Mouse (Mus musculus): ENCODE measurements around the gene Tmem269. TPM values are rescaled to one million over a fixed set of nuclear protein-coding genes. Genes with fewer than 3 reads are reported as not detected.

The Tmem269 gene
- 0.08 and 0.22 TPM in 2 replicates for polyA plus RNA-seq (2012; rRNA removed)

DNA sequence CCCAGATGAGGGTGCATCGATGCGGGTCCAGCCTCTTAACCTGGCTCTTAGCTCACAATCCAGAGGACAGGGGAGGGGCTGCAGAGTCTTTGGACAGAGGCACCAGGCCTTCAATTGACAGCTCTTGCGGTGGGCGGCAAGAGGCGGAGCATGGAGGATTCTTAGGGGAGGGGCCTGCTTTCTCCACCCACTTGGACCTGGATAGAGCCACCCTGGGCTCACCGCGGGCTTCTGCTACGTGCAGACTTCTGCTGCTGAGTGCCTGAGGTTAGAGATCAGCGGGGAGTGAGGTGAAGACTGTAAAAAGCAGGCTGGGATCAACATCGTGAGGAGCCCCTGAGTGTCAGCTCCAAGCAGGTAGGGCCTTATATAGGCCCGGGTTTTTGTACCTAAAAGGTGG lies at the start of gene Tmem269:
TSS of gene Tmem269 (minus strand) at position 49 of the 400 bp plus-strand sequence.

DNA sequence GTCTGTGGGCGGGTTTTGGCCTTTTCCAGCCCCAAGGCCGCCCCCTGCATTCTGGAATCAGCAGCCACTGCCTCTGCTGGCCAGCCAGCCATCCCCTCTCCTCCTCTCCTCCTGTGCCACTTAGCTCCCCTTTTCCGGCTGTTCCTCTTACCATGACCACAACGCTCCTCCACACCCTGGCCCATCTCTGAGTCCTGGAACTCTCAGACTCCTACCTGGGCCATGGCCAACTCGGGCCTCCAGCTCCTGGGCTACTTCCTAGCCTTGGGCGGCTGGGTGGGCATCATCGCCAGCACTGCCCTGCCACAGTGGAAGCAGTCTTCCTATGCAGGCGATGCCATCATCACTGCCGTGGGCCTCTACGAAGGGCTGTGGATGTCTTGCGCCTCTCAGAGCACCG lies 37.3 kb upstream of the Tmem269 start, which contains the start of gene Cldn19:
TSS of gene Cldn19 (plus strand) at position 64 of the 400 bp plus-strand sequence.

DNA sequence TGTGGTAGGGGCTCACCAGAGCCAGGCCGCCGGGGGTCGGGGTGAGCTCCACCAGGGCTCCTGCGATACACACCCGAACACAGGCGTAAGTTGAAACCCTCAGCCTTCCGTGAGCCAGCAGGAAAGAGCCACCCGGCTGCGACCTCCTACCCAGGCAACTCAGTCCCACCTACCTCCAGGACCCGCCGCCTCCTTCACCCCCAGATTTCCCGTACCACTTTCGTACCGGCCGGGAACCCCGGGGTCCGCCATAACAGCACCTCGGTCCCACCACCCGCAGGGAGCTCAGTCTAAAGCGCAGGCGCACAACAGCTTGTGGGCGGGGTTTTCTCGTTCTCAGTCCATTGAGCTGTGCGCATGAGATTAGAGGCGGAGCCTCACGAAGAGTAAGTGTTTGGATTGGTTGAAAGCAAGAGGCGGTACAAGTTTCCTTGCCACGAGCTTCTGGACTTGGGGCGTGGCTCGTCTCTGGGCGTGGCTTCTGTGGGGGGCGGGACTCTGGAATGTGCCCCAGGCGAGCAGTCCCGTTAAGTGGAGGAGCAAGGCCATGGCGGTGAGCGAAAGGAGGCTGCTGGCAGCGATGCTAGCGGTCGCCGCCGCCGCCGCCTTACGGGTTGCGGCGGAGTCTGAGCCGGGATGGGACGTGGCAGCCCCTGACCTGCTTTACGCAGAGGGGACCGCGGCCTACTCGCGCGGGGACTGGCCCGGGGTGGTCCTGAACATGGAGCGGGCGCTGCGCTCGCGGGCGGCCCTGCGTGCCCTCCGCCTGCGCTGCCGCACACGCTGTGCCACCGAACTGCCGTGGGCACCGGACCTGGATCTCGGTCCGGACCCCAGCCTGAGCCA lies 14.6 kb upstream of the Tmem269 start, which contains the start of the genes AU022252 and P3h1:
TSS of gene AU022252 (minus strand) at position 303 of the 846 bp plus-strand sequence.
TSS of gene P3h1 (plus strand) at position 506 of the 846 bp plus-strand sequence.

DNA sequence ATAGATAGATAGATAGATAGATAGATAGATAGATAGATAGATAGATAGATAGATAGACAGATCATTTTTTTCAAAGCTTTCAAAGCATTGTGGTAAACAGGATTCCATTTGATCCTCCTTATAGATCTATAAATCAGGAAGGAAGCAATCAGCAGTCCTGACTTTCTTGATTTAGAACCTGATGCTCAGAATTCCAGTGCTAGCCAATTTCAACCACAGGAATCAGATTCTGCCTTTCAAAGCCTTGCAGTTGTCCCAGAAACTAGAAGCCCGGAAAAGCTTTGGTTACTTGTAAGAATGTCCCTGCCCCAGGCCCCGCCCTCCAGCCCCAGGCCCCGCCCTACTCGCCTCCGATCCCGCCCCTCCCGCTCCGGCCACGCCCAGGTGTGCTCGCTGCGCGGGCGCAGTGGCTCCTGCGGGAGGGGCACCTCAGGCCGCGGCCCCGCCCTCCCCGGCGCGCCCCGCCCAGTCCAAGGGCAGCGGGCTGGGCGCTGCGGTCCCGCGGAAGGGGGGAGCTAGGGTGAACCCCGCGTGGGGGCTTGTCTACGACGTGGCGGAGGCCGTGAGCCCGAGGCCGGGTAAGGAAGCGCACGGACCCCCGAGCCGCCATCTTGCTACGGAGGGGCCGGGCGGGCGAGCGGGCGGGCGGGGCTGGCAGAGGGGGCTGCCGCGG lies 23.0 kb downstream of the Tmem269 start, which contains the start of gene Svbp:
TSS of gene Svbp (plus strand) at position 398 of the 673 bp plus-strand sequence.

DNA sequence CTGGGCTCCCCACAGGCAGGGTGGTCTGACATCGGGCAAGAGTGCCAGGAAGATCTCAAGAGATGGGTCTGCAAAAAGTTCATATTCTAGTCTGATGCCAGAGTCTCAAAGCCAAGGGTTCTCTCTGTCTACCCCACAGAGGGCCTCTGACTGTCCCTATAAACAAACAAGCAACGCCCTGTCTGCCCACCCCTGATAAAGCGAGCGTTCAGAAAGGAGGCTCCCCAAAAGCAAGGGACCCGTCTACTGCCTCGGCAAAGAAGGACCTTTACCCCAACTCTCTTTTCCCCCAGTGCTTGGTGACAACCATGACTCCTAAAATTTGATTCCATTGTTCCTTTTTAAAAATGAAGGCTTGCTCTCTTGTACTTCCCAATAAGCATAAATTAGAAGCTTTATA lies 28.2 kb downstream of the Tmem269 start, which contains the start of gene Ermap:
TSS of gene Ermap (minus strand) at position 148 of the 400 bp plus-strand sequence.

DNA sequence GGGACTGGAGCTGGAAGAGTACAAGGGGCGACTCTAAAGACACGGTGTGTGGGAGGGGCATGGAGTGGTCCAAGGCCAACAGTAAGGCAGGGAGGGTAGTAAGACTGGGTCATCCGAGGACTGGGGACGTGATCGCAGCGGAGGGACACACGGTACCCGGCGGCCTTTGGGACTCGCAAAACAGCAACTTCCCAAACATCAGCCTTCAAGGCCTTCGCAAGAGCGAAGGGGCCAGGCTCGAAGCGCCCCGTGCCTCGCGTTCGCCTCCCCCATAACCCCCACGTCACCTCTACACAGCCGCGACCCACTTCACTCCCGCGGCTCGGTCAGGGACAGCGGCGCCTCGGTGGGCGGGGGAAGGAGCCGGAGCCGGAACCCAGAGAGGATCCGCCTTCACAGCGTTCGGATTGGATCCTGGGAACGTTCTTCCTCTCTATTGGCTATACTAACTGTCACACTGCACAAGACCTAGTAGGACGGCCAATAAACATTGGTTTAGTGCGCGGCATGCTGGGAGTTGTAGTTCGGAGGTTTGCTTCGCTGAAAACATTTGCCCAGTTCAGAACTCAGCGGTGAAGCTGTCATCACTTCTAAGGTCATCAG lies 44.1 kb downstream of the Tmem269 start, which contains the start of gene Zfp691:
TSS of gene Zfp691 (minus strand) at position 345 of the 603 bp plus-strand sequence.

Other genes starting within 250 kb of the Tmem269 start
- gene Slc2a1, start 109.5 kb downstream of the Tmem269 start, polyA plus RNA-seq (2012; rRNA removed), result 77.0 and 86.0 TPM in 2 replicates
- 9.7 and 14.4 TPM in 2 replicates for gene Zfp691, start 44.0 kb downstream of the Tmem269 start, polyA plus RNA-seq (2012; rRNA removed)
- 19.8 and 21.1 TPM in 2 replicates for gene Ermap, start 28.2 kb downstream of the Tmem269 start, polyA plus RNA-seq (2012; rRNA removed)
- gene Svbp, start 22.9 kb downstream of the Tmem269 start, polyA plus RNA-seq (2012; rRNA removed), result 94.0 and 96.6 TPM in 2 replicates
- gene AU022252, start 14.5 kb upstream of the Tmem269 start, polyA plus RNA-seq (2012; rRNA removed), result 13.9 and 18.3 TPM in 2 replicates
- gene P3h1, start 14.7 kb upstream of the Tmem269 start, polyA plus RNA-seq (2012; rRNA removed), result 33.3 and 35.2 TPM in 2 replicates
- 0.13 and 0.27 TPM in 2 replicates for gene Cldn19, start 37.2 kb upstream of the Tmem269 start, polyA plus RNA-seq (2012; rRNA removed)
- 896 and 955 TPM in 2 replicates for gene Ybx1, start 76.4 kb upstream of the Tmem269 start, polyA plus RNA-seq (2012; rRNA removed)
- 113 and 127 TPM in 2 replicates for gene Ppih, start 102.3 kb upstream of the Tmem269 start, polyA plus RNA-seq (2012; rRNA removed)
- 6.0 and 9.9 TPM in 2 replicates for gene Ccdc30, start 197.3 kb upstream of the Tmem269 start, polyA plus RNA-seq (2012; rRNA removed)
- 12.4 and 13.1 TPM in 2 replicates for gene Ppcs, start 204.2 kb upstream of the Tmem269 start, polyA plus RNA-seq (2012; rRNA removed)
- 0.09 and 0.16 TPM in 2 replicates for gene Zmynd12, start 204.6 kb upstream of the Tmem269 start, polyA plus RNA-seq (2012; rRNA removed)

All from central nervous system, embryonic 11.5 days (tissue).